Mouse (Mus musculus): Measurements from ENCODE around the gene Mfap1a. TPM values are rescaled to one million over a fixed set of nuclear protein-coding genes. Genes with fewer than 3 reads are reported as not detected.

Mfap1a gene
- total and polyA plus RNA-seq, 2 experiments from 2014 or later, result 20.4 to 25.7 TPM

GRCm38 (mm10) chr2:121460071-121460470 lies 46.4 kb downstream of the Mfap1a start:
- peaks cover 11% of the 10 kb centered on the region for H3K4me1 ChIP-seq (ENCODE audit: insufficient read depth)
- no peaks in the 10 kb centered on the region for H3K9me3 ChIP-seq (ENCODE audit: low read length)
- no peaks in the 10 kb centered on the region for H3K27me3 ChIP-seq (ENCODE audit: insufficient read depth, low read length)
- no peak for TF ChIP-seq CTCF (IDR thresholded peaks at IDR 0.05; ENCODE audit: low read depth)
- H3K4me2 ChIP-seq (ENCODE audit: low read depth), result no peak overlapping the region
- DNase-seq (no peak), ATAC-seq (no peak)
- H3K27ac ChIP-seq (ENCODE audit: low read depth, low read length), result no peak overlapping the region
- no peaks in the 10 kb centered on the region for H3K36me3 ChIP-seq (ENCODE audit: insufficient read depth)
- no peak overlapping the region for H3K4me3 ChIP-seq (ENCODE audit: low read depth, low read length)
- WGBS, result 62% methylated on average over 2 of the region's 2 CpGs
- no peak overlapping the region for H3K9ac ChIP-seq

- H3K36me3 ChIP-seq (ENCODE audit: insufficient read depth), result peaks cover 13% of the 10 kb centered on the region
- no peak for TF ChIP-seq CTCF (IDR thresholded peaks at IDR 0.05; ENCODE audit: low read depth)
- peaks cover 11% of the 10 kb centered on the region for H3K4me1 ChIP-seq (ENCODE audit: insufficient read depth)
- peak within 1 kb of the TSS; percentile 51 for H3K9ac ChIP-seq
- peak within 1 kb of the TSS; percentile 61 for H3K4me3 ChIP-seq (ENCODE audit: low read depth, low read length)
- peak; percentile 88 for DNase-seq
- H3K4me2 ChIP-seq (ENCODE audit: low read depth), result peak within 1 kb of the TSS; percentile 65
- peak; percentile 98 for ATAC-seq
- H3K27ac ChIP-seq (ENCODE audit: low read depth, low read length), result peak within 1 kb of the TSS; percentile 66
- H3K9me3 ChIP-seq (ENCODE audit: low read length), result no peaks in the 10 kb centered on the region
- 3% methylated on average over 41 of the region's 41 CpGs for WGBS
- H3K27me3 ChIP-seq (ENCODE audit: insufficient read depth, low read length), result no peaks in the 10 kb centered on the region
Measured at GRCm38 (mm10) chr2:121456692-121457642, 49.5 kb downstream of the Mfap1a start, which contains the start of gene Serinc4. Serinc4 (minus strand) TSS chr2:121456781.

- DNase-seq (no peak), ATAC-seq (no peak)
- peaks cover 20% of the 10 kb centered on the region for H3K36me3 ChIP-seq (ENCODE audit: insufficient read depth)
- no peaks in the 10 kb centered on the region for H3K27me3 ChIP-seq (ENCODE audit: insufficient read depth, low read length)
- 84% methylated on average over 5 of the region's 5 CpGs for WGBS
- H3K9ac ChIP-seq, result no peak overlapping the region
- H3K27ac ChIP-seq (ENCODE audit: low read depth, low read length), result no peak overlapping the region
- no peak overlapping the region for H3K4me3 ChIP-seq (ENCODE audit: low read depth, low read length)
- no peak for TF ChIP-seq CTCF (IDR thresholded peaks at IDR 0.05; ENCODE audit: low read depth)
- no peaks in the 10 kb centered on the region for H3K9me3 ChIP-seq (ENCODE audit: low read length)
- peaks cover 11% of the 10 kb centered on the region for H3K4me1 ChIP-seq (ENCODE audit: insufficient read depth)
- no peak overlapping the region for H3K4me2 ChIP-seq (ENCODE audit: low read depth)
Measured at GRCm38 (mm10) chr2:121455534-121455933, 50.9 kb downstream of the Mfap1a start.

- TF ChIP-seq CTCF (IDR thresholded peaks at IDR 0.05; ENCODE audit: low read depth), result no peak
- no peak overlapping the region for H3K4me2 ChIP-seq (ENCODE audit: low read depth)
- 83% methylated on average over 6 of the region's 6 CpGs for WGBS
- no peak overlapping the region for H3K4me3 ChIP-seq (ENCODE audit: low read depth, low read length)
- H3K9ac ChIP-seq, result no peak overlapping the region
- H3K9me3 ChIP-seq (ENCODE audit: low read length), result no peaks in the 10 kb centered on the region
- no peak for ATAC-seq
- no peak overlapping the region for H3K27ac ChIP-seq (ENCODE audit: low read depth, low read length)
- peaks cover 16% of the 10 kb centered on the region for H3K4me1 ChIP-seq (ENCODE audit: insufficient read depth)
- H3K36me3 ChIP-seq (ENCODE audit: insufficient read depth), result peaks cover 20% of the 10 kb centered on the region
- no peaks in the 10 kb centered on the region for H3K27me3 ChIP-seq (ENCODE audit: insufficient read depth, low read length)
- DNase-seq, result no peak
Measured at GRCm38 (mm10) chr2:121453917-121454316, 52.5 kb downstream of the Mfap1a start.

DNA sequence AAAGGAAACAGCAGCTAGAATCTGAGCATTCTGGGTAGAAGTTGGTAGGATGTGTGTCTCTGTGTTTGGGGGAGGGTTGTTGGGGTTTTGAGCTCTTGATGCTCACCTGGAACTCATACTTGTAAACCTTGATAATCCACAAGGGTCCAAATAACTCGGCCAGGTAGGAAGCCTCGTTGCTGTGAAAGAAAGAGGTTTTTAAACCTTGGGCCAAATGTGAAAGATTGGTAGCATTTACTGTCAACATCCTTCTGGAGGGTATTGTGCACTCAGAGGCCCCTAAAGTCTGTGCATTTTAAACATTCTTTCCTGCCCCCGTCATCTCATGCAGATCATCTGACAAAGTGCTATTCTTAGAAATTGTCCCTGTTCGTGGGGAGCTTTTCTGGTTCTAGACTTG lies 53.5 kb downstream of the Mfap1a start, which contains the start of gene Hypk:
Gene Hypk, plus strand, starts transcription at position 301 of the 400 bp plus-strand sequence.
- H3K27ac ChIP-seq (ENCODE audit: low read depth, low read length), result no peak within 1 kb of the TSS
- no peaks in the 10 kb centered on the region for H3K9me3 ChIP-seq (ENCODE audit: low read length)
- H3K9ac ChIP-seq, result no peak within 1 kb of the TSS
- ATAC-seq (no peak), DNase-seq (no peak)
- TF ChIP-seq CTCF (IDR thresholded peaks at IDR 0.05; ENCODE audit: low read depth), result no peak
- peaks cover 15% of the 10 kb centered on the region for H3K4me1 ChIP-seq (ENCODE audit: insufficient read depth)
- 77% methylated on average over 4 of the region's 4 CpGs for WGBS
- no peak within 1 kb of the TSS for H3K4me2 ChIP-seq (ENCODE audit: low read depth)
- no peak within 1 kb of the TSS for H3K4me3 ChIP-seq (ENCODE audit: low read depth, low read length)
- H3K27me3 ChIP-seq (ENCODE audit: insufficient read depth, low read length), result no peaks in the 10 kb centered on the region
- H3K36me3 ChIP-seq (ENCODE audit: insufficient read depth), result peaks cover 20% of the 10 kb centered on the region

DNA sequence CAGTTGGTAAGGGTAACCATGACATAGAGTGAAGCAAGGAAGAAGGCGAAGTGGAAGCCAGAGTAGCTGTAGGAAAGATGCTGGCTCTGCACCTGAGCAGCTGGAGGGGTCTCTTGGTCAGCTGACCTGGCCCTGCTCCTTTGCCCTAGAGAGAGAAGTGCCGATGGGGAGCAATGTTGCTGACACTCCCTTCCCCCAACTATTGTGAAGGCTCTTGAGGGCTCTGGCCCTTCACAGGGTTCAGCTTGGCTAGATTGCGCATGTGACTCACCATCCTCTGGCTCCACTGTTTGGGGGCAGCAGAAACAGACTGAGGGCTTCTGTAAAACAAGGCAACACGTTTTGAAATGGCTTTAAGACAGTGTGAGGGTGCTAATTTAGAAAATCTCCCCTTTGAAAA lies 54.1 kb downstream of the Mfap1a start:
- Histone ChIP-seq H3K9ac (no peak overlapping the region), H3K27me3 (ENCODE audit: insufficient read depth, low read length) (no peaks in the 10 kb centered on the region), H3K27ac (ENCODE audit: low read depth, low read length) (no peak overlapping the region), H3K4me1 (ENCODE audit: insufficient read depth) (peaks cover 11% of the 10 kb centered on the region; the same call in 1 of the 2 replicates), H3K9me3 (ENCODE audit: low read length) (no peaks in the 10 kb centered on the region), H3K4me2 (ENCODE audit: low read depth) (no peak overlapping the region), H3K36me3 (ENCODE audit: insufficient read depth) (peaks cover 20% of the 10 kb centered on the region), H3K4me3 (ENCODE audit: low read depth, low read length) (no peak overlapping the region)
- TF ChIP-seq CTCF (IDR thresholded peaks at IDR 0.05; ENCODE audit: low read depth), result no peak
- no peak for ATAC-seq
- 88% methylated on average over 4 of the region's 4 CpGs for WGBS
- DNase-seq, result no peak

GRCm38 (mm10) chr2:121450093-121450492 lies 56.4 kb downstream of the Mfap1a start:
- peak overlapping the region; percentile 85 for H3K9ac ChIP-seq
- peak overlapping the region; percentile 91 for H3K4me3 ChIP-seq (ENCODE audit: low read depth, low read length)
- DNase-seq (no peak), ATAC-seq (no peak)
- peaks cover 20% of the 10 kb centered on the region for H3K36me3 ChIP-seq (ENCODE audit: insufficient read depth)
- peak overlapping the region; percentile 97 for H3K27ac ChIP-seq (ENCODE audit: low read depth, low read length)
- peak overlapping the region; percentile 81 for H3K4me2 ChIP-seq (ENCODE audit: low read depth)
- H3K27me3 ChIP-seq (ENCODE audit: insufficient read depth, low read length), result no peaks in the 10 kb centered on the region
- WGBS, result 7% methylated on average over 7 of the region's 7 CpGs
- no peaks in the 10 kb centered on the region for H3K9me3 ChIP-seq (ENCODE audit: low read length)
- H3K4me1 ChIP-seq (ENCODE audit: insufficient read depth), result peaks cover 5% of the 10 kb centered on the region; the same call in 1 of the 2 replicates
- TF ChIP-seq CTCF (IDR thresholded peaks at IDR 0.05; ENCODE audit: low read depth), result no peak

All from forebrain, postnatal 0 days (tissue).